Mouse (Mus musculus) heart, adult 10 weeks (tissue): ENCODE data around the gene Zcchc12. TPM values are rescaled to one million over a fixed set of nuclear protein-coding genes. Genes with fewer than 3 reads are reported as not detected.

Experiments used
- polyA plus RNA-seq: library from polyadenylated mRNA; stranded (reverse); fragments of 350-450 nt; fragmentation: Illumina TruSeq; extraction: RNeasy Lipid Tissue Mini Kit (QIAGEN cat#74804); gene quantifications from one replicate; pipeline ENCODE4 v1.2.3, GENCODE M21; 2014; ENCODE audit warnings: low read depth, low replicate concordance

The Zcchc12 gene
- polyA plus RNA-seq = not detected

DNA sequence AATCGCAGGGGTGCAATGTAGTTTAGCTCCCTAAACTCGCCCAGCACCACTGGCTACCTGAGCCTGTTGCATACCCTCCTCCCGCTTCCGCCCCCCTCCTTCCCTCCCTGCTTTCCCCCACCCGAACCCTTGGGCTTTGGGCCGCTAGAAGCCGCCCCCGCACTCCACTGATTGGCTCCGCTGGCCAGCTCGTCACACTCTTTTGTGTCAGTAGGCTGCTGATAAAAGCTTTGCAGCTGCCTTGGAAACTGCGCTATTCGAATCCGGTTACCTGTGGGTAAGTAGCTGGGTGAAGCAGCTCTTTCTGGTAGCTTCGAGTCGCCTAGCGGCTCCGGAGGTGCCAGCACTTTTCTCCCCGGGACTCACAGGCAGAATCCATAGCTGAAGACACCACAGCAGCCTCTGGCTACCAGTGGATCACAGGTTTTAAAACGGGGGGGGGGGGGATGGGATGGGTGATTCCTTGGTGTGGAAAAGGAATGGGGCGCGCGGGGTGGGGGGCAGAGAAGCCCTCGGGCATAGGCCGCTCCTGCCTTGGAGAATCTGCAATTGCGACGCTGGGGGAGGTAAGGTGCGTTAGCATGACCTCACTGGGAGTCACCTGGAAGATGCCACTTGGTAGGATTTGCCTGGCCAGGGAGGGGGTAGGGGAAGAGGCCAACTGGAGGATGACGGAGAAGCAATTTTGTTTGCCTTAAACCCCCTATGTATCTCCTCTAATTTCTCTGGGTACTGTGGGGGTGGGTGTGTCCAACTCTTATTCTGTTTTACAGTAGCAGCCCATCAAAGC, at the start of gene Zcchc12:
Gene Zcchc12, plus strand, starts transcription at position 169 of the 790 bp plus-strand sequence.

Other genes with a start within 250 kb of the Zcchc12 start
- gene Il13ra1, start 83.8 kb upstream of the Zcchc12 start, polyA plus RNA-seq = 28.2 TPM
- 1.0 TPM for gene Lonrf3, start 132.4 kb downstream of the Zcchc12 start, polyA plus RNA-seq
- not detected for gene Gm6268, start 205.4 kb downstream of the Zcchc12 start, polyA plus RNA-seq